Mouse (Mus musculus): ENCODE measurements at regions not wholly inside any gene's neighbourhood (a gene's known extent, or its start where the extent isn't known, plus 50 kb on each side); places are given as distances from the start of the nearest gene placed in this dataset.

GRCm38 (mm10) chr9:30284562-30285323 is 142.2 kb upstream of the Snx19 start:
- 10% methylated on average over 16 of the region's 16 CpGs for WGBS
- peak overlapping the region; percentile 28 for H3K4me2 ChIP-seq (ENCODE audit: low read length)
- peak overlapping the region; percentile 61; the same call in 1 of the 2 replicates for H3K27ac ChIP-seq (ENCODE audit: low read length)
- H3K4me3 ChIP-seq (ENCODE audit: low read depth, low read length), result no peak overlapping the region
- no peaks in the 10 kb centered on the region for H3K36me3 ChIP-seq (ENCODE audit: control insufficient read depth, insufficient read depth, low read length)
- no peaks in the 10 kb centered on the region for H3K27me3 ChIP-seq (ENCODE audit: control insufficient read depth, insufficient read depth, low read depth, low read length)
- no peaks in the 10 kb centered on the region for H3K9me3 ChIP-seq (replicated peaks; ENCODE audit: control insufficient read depth, low read length, poor library complexity, severe bottlenecking)
- H3K9ac ChIP-seq (ENCODE audit: low read depth, low read length), result no peak overlapping the region
- peaks cover 9% of the 10 kb centered on the region for H3K4me1 ChIP-seq (ENCODE audit: control insufficient read depth, insufficient read depth, low read length)
- peak; percentile 90 for ATAC-seq

DNA sequence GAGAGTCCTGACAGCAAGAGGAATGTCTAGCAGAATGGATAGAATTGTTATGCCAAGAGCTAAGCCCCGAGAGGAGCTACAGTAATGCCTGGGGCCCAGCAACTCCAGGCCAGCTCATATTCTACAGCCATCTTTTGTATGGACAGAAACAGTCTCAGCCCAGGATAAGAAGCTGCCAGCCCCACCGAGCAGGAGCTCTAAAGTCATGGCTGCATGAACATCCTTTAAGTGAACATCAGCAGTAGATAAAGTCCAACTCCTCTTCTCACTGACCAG is 141.6 kb upstream of the Snx19 start:
- H3K27ac ChIP-seq (ENCODE audit: low read length), result no peak overlapping the region
- no peak overlapping the region for H3K4me2 ChIP-seq (ENCODE audit: low read length)
- H3K27me3 ChIP-seq (ENCODE audit: control insufficient read depth, insufficient read depth, low read depth, low read length), result no peaks in the 10 kb centered on the region
- H3K36me3 ChIP-seq (ENCODE audit: control insufficient read depth, insufficient read depth, low read length), result no peaks in the 10 kb centered on the region
- no peak overlapping the region for H3K4me3 ChIP-seq (ENCODE audit: low read depth, low read length)
- no peaks in the 10 kb centered on the region for H3K9me3 ChIP-seq (replicated peaks; ENCODE audit: control insufficient read depth, low read length, poor library complexity, severe bottlenecking)
- H3K4me1 ChIP-seq (ENCODE audit: control insufficient read depth, insufficient read depth, low read length), result peaks cover 9% of the 10 kb centered on the region
- ATAC-seq, result no peak
- H3K9ac ChIP-seq (ENCODE audit: low read depth, low read length), result no peak overlapping the region
- WGBS, result 26% methylated on average over 2 of the region's 2 CpGs

DNA sequence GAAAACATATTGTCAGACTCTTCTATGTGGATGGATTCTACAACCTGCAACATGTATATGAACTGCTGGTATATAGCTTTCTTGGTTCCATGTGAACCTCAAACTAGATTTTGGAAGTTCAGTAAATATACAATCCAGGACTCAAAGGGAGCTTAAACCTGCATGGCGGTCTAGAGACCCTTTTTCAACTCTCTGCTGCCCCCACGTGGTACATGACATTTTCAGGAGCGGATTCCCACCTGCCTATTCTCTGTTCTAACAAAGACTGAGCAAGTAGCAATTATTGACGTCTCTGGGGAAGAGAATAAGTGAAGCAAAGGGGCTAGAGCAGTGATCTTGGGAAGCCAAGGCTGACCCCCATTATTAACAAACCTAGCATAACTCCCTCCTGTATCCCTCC is 127.1 kb upstream of the Snx19 start:
- Histone ChIP-seq H3K9me3 (replicated peaks; ENCODE audit: control insufficient read depth, low read length, poor library complexity, severe bottlenecking) (no peaks in the 10 kb centered on the region), H3K27ac (ENCODE audit: low read length) (no peak overlapping the region), H3K27me3 (ENCODE audit: control insufficient read depth, insufficient read depth, low read depth, low read length) (no peaks in the 10 kb centered on the region), H3K4me1 (ENCODE audit: control insufficient read depth, insufficient read depth, low read length) (peaks cover 4% of the 10 kb centered on the region; the same call in 1 of the 2 replicates), H3K9ac (ENCODE audit: low read depth, low read length) (no peak overlapping the region), H3K4me3 (ENCODE audit: low read depth, low read length) (no peak overlapping the region), H3K36me3 (ENCODE audit: control insufficient read depth, insufficient read depth, low read length) (no peaks in the 10 kb centered on the region), H3K4me2 (ENCODE audit: low read length) (no peak overlapping the region)
- 9% methylated on average over 4 of the region's 4 CpGs for WGBS
- no peak for ATAC-seq

DNA sequence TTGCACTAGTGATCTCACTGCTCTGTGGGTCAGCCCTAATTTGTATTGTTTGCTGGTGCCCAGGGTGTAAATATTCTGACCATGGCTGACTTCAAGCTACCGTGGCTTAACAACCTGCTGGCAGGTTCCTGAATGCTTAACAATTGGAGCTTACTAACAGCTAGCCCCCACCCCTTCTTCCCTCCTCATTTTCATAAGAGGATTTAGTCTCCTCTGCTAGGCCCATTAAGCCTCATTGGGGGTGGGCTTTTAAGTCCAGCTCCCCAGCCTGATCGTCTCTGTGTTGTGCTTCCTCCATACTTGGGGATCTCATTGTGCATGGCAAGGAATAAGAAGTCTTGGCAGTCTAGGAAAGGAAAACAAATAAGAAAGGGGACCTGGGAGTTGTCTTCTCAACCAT is 118.6 kb upstream of the Snx19 start:
- Histone ChIP-seq H3K9ac (ENCODE audit: low read depth, low read length) (no peak overlapping the region), H3K36me3 (ENCODE audit: control insufficient read depth, insufficient read depth, low read length) (no peaks in the 10 kb centered on the region), H3K27me3 (ENCODE audit: control insufficient read depth, insufficient read depth, low read depth, low read length) (no peaks in the 10 kb centered on the region), H3K27ac (ENCODE audit: low read length) (no peak overlapping the region), H3K4me1 (ENCODE audit: control insufficient read depth, insufficient read depth, low read length) (peaks cover 4% of the 10 kb centered on the region; the same call in 1 of the 2 replicates), H3K4me3 (ENCODE audit: low read depth, low read length) (no peak overlapping the region), H3K9me3 (replicated peaks; ENCODE audit: control insufficient read depth, low read length, poor library complexity, severe bottlenecking) (no peaks in the 10 kb centered on the region), H3K4me2 (ENCODE audit: low read length) (no peak overlapping the region)
- ATAC-seq, result no peak
- WGBS, result 5% methylated on average over 2 of the region's 2 CpGs

- no peaks in the 10 kb centered on the region for H3K27me3 ChIP-seq (ENCODE audit: control insufficient read depth, insufficient read depth, low read depth, low read length)
- no peak overlapping the region for H3K27ac ChIP-seq (ENCODE audit: low read length)
- no peaks in the 10 kb centered on the region for H3K36me3 ChIP-seq (ENCODE audit: control insufficient read depth, insufficient read depth, low read length)
- 94% methylated on average over 1 of the region's 1 CpGs for WGBS
- H3K4me3 ChIP-seq (ENCODE audit: low read depth, low read length), result no peak overlapping the region
- ATAC-seq, result no peak
- H3K4me1 ChIP-seq (ENCODE audit: control insufficient read depth, insufficient read depth, low read length), result peaks cover 10% of the 10 kb centered on the region
- H3K9me3 ChIP-seq (replicated peaks; ENCODE audit: control insufficient read depth, low read length, poor library complexity, severe bottlenecking), result no peaks in the 10 kb centered on the region
- no peak overlapping the region for H3K9ac ChIP-seq (ENCODE audit: low read depth, low read length)
- H3K4me2 ChIP-seq (ENCODE audit: low read length), result no peak overlapping the region
These were observed 113.5 kb upstream of the Snx19 start for GRCm38 (mm10) chr9:30313360-30313759.

- no peaks in the 10 kb centered on the region for H3K36me3 ChIP-seq (ENCODE audit: control insufficient read depth, insufficient read depth, low read length)
- peak; percentile 86 for ATAC-seq
- H3K9me3 ChIP-seq (replicated peaks; ENCODE audit: control insufficient read depth, low read length, poor library complexity, severe bottlenecking), result no peaks in the 10 kb centered on the region
- peaks cover 9% of the 10 kb centered on the region for H3K4me1 ChIP-seq (ENCODE audit: control insufficient read depth, insufficient read depth, low read length)
- H3K4me3 ChIP-seq (ENCODE audit: low read depth, low read length), result no peak overlapping the region
- H3K9ac ChIP-seq (ENCODE audit: low read depth, low read length), result no peak overlapping the region
- WGBS, result 53% methylated on average over 15 of the region's 15 CpGs
- peak overlapping the region; percentile 47; the same call in 1 of the 2 replicates for H3K27ac ChIP-seq (ENCODE audit: low read length)
- no peaks in the 10 kb centered on the region for H3K27me3 ChIP-seq (ENCODE audit: control insufficient read depth, insufficient read depth, low read depth, low read length)
- 0 out of 2 replicates have a peak overlapping the region, but pooled peaks have one; percentile 21 for H3K4me2 ChIP-seq (ENCODE audit: low read length)
These were observed 112.3 kb upstream of the Snx19 start for GRCm38 (mm10) chr9:30314355-30315171.

DNA sequence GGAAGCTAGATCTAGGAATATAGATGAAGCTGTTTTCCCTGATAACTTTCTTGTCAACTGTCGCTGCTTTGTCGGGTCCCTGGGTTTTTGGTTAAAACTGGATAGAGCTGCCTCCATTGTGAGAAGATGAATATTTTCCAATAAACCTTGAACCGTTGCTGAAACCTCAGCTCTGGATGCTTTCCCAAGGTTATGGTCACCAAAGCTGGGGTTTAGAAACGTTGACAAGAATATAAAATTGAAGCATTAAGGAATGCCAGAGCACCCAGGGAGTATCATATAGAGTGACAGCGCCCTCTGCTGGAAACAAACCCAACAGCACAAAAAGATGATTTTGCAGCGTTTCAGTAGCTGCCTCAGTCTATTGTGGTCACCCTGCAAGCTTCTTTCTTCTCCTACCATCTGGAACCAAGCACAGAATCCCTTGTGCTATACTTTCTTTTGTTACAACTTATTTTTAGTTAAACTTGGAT is 111.7 kb upstream of the Snx19 start:
- H3K27me3 ChIP-seq (ENCODE audit: control insufficient read depth, insufficient read depth, low read depth, low read length), result no peaks in the 10 kb centered on the region
- peaks cover 6% of the 10 kb centered on the region; the same call in 1 of the 2 replicates for H3K4me1 ChIP-seq (ENCODE audit: control insufficient read depth, insufficient read depth, low read length)
- no peak overlapping the region for H3K9ac ChIP-seq (ENCODE audit: low read depth, low read length)
- H3K4me3 ChIP-seq (ENCODE audit: low read depth, low read length), result no peak overlapping the region
- H3K9me3 ChIP-seq (replicated peaks; ENCODE audit: control insufficient read depth, low read length, poor library complexity, severe bottlenecking), result no peaks in the 10 kb centered on the region
- H3K27ac ChIP-seq (ENCODE audit: low read length), result peak overlapping the region; percentile 47; the same call in 1 of the 2 replicates
- H3K36me3 ChIP-seq (ENCODE audit: control insufficient read depth, insufficient read depth, low read length), result no peaks in the 10 kb centered on the region
- H3K4me2 ChIP-seq (ENCODE audit: low read length), result no peak overlapping the region
- WGBS, result 23% methylated on average over 6 of the region's 6 CpGs
- ATAC-seq, result 0 out of 2 replicates have a peak, but pooled peaks have one; percentile 36

DNA sequence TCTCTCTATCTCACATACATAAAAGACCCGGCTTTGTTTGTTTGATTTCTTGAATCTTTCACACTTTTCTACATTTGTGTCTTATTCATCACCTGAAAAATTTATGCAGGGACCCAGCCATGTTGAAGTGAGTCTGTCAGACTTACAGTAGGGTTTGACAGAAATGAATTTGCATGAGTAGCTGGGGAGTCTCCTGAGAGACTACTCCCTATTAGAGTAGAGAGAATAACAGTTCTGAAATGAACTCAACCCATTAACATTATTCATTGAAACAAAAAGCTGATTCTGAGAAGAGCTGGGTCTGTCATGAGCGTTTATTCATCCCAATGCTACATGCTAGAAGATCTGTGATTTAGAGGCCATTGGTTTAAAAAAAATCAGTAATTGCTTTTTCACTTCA is 82.0 kb upstream of the Snx19 start:
- no peak overlapping the region for H3K4me2 ChIP-seq (ENCODE audit: low read length)
- no peak overlapping the region for H3K27ac ChIP-seq (ENCODE audit: low read length)
- H3K36me3 ChIP-seq (ENCODE audit: control insufficient read depth, insufficient read depth, low read length), result no peaks in the 10 kb centered on the region
- ATAC-seq, result no peak
- no peak overlapping the region for H3K9ac ChIP-seq (ENCODE audit: low read depth, low read length)
- 84% methylated on average over 2 of the region's 2 CpGs for WGBS
- H3K9me3 ChIP-seq (replicated peaks; ENCODE audit: control insufficient read depth, low read length, poor library complexity, severe bottlenecking), result no peaks in the 10 kb centered on the region
- no peak overlapping the region for H3K4me3 ChIP-seq (ENCODE audit: low read depth, low read length)
- no peaks in the 10 kb centered on the region for H3K4me1 ChIP-seq (ENCODE audit: control insufficient read depth, insufficient read depth, low read length)
- H3K27me3 ChIP-seq (ENCODE audit: control insufficient read depth, insufficient read depth, low read depth, low read length), result no peaks in the 10 kb centered on the region

DNA sequence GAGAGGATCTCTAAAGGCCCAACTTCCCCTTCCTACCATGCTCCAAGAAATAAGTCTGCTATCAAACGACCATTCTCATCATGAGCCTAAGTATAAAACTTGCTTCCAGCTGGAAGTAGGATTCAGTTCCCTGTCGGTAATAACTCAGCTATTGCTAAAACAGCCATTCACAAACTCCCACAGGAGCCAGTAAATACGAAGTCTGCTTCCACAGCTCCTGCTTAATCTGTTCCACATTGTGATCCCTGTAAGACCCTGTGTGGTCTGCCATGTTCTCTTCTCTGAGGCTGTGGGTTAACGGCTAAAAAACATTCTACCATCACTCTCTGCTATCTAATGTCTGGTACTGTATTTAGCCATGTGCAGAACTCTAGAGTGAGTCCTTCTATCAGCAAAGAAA is 72.9 kb upstream of the Snx19 start:
- WGBS, result 75% methylated on average over 4 of the region's 4 CpGs
- ATAC-seq, result no peak
- H3K36me3 ChIP-seq (ENCODE audit: control insufficient read depth, insufficient read depth, low read length), result no peaks in the 10 kb centered on the region
- H3K4me2 ChIP-seq (ENCODE audit: low read length), result no peak overlapping the region
- no peak overlapping the region for H3K27ac ChIP-seq (ENCODE audit: low read length)
- H3K27me3 ChIP-seq (ENCODE audit: control insufficient read depth, insufficient read depth, low read depth, low read length), result no peaks in the 10 kb centered on the region
- no peak overlapping the region for H3K4me3 ChIP-seq (ENCODE audit: low read depth, low read length)
- no peaks in the 10 kb centered on the region for H3K9me3 ChIP-seq (replicated peaks; ENCODE audit: control insufficient read depth, low read length, poor library complexity, severe bottlenecking)
- no peaks in the 10 kb centered on the region for H3K4me1 ChIP-seq (ENCODE audit: control insufficient read depth, insufficient read depth, low read length)
- no peak overlapping the region for H3K9ac ChIP-seq (ENCODE audit: low read depth, low read length)

Data from midbrain, embryonic 16.5 days (tissue).